ENCODE assay signal across 19 mouse cellular contexts in genomic region chr4:150594298-150594829, GRCm38 (mm10). TPM values are rescaled to one million over a fixed set of nuclear protein-coding genes. Genes with fewer than 3 reads are reported as not detected.
DNase-seq lines count a peak whose midpoint lies in the region; ATAC-seq and TF ChIP-seq lines count a peak whose summit lies in the region.
"Had no signal": no experiment of that assay in that cellular context is flagged by ENCODE, and none has a peak within 500 bp of the region (broad histone marks: within the 10 kb centered on the region; RNA-seq: fewer than 3 reads in every experiment).

No protein-coding gene starts in this region.

- H3K9ac ChIP-seq in CH12.LX (ENCODE audit: insufficient read depth, low read depth) = no peak overlapping the region
- H3K9ac ChIP-seq in liver, embryonic 11.5 days (ENCODE audit: low read depth, low read length) = no peak overlapping the region
- no peak overlapping the region for H3K9ac ChIP-seq in hindbrain, embryonic 14.5 days
- no peak overlapping the region for H3K9ac ChIP-seq in midbrain, embryonic 16.5 days (ENCODE audit: low read depth, low read length)
- H3K9ac ChIP-seq: forebrain, embryonic 12.5 days; midbrain, embryonic 15.5 days; neural tube, embryonic 12.5 days had no signal

- in situ Hi-C loops in CH12.LX (cut with MboI; ENCODE audit: low pct_ligation_motif_present, low pct_unique_long_range_greater_than_20kb, low sequenced_read_pairs) = no loop called here

- no peak for TF ChIP-seq EP300 in CH12.LX (IDR thresholded peaks at IDR 0.05; ENCODE audit: low read length)

- no peak for ATAC-seq in liver, embryonic 11.5 days (replicated peaks; ENCODE audit: low FRiP score)
- peak; percentile 21; the same call in 1 of the 2 replicates for ATAC-seq in megakaryocyte progenitor cell, adult 5-6 weeks (replicated peaks; ENCODE audit: poor library complexity)
- no peak for ATAC-seq in hindbrain, embryonic 14.5 days (ENCODE audit: low FRiP score)
- ATAC-seq in midbrain, embryonic 16.5 days = no peak
- ATAC-seq: hindbrain, embryonic 16.5 days; midbrain, embryonic 15.5 days had no signal

- no peak for TF ChIP-seq POLR2A in CH12.LX (IDR thresholded peaks at IDR 0.05; ENCODE audit: low read depth, low read length)

- H3K4me3 ChIP-seq in gastrocnemius, adult 2 months = no peak overlapping the region
- H3K4me3 ChIP-seq in CH12.LX (replicated peaks in 1 of 3; ENCODE audit: low read depth in 2 of 3, low read length in 2 of 3, poor library complexity in 1 of 3) = no peak overlapping the region
- no peak overlapping the region for H3K4me3 ChIP-seq in liver, embryonic 11.5 days (ENCODE audit: low read depth, low read length)
- no peak overlapping the region for H3K4me3 ChIP-seq in hindbrain, embryonic 14.5 days (replicated peaks; ENCODE audit: low read length)
- H3K4me3 ChIP-seq in midbrain, embryonic 16.5 days (ENCODE audit: low read depth, low read length) = no peak overlapping the region
- H3K4me3 ChIP-seq: forebrain, embryonic 12.5 days; midbrain, embryonic 15.5 days; neural tube, embryonic 12.5 days had no signal

- no peak for DNase-seq in gastrocnemius, adult 2 months
- no peak for DNase-seq in gastrocnemius, postnatal 36 days
- peak; percentile 6 for DNase-seq in CH12.LX (ENCODE audit: extremely low read depth)
- DNase-seq in liver, embryonic 11.5 days (ENCODE audit: low spot score) = no peak
- no peak for DNase-seq in hindbrain, embryonic 14.5 days (ENCODE audit: low spot score)
- DNase-seq in lung, postnatal 25 days (ENCODE audit: low spot score) = no peak
- DNase-seq: cerebellum, adult 11-12 months; heart, adult 18-20 months; heart, postnatal 10 days; kidney, postnatal 10 days; lung, adult 2 months; right cerebral cortex, postnatal 4 days; thymus, adult 18-20 months had no signal

- H3K4me1 ChIP-seq in CH12.LX (ENCODE audit: control insufficient read depth in 1 of 2, insufficient read depth in 2 of 2) = peaks cover 0 to 40% of the 10 kb centered on the region in 2 experiments; a peak in 2 of 4 replicates
- peaks cover 54% of the 10 kb centered on the region for H3K4me1 ChIP-seq in liver, embryonic 11.5 days (replicated peaks; ENCODE audit: control insufficient read depth, insufficient read depth, low read length)
- peaks cover 31% of the 10 kb centered on the region for H3K4me1 ChIP-seq in hindbrain, embryonic 14.5 days (replicated peaks; ENCODE audit: control insufficient read depth, insufficient read depth, low read length)
- peaks cover 21% of the 10 kb centered on the region for H3K4me1 ChIP-seq in midbrain, embryonic 16.5 days (ENCODE audit: control insufficient read depth, insufficient read depth, low read length)

- 81% methylated on average over 4 of the region's 4 CpGs for WGBS in liver, embryonic 11.5 days
- 92% methylated on average over 4 of the region's 4 CpGs for WGBS in hindbrain, embryonic 14.5 days
- 90% methylated on average over 4 of the region's 4 CpGs for WGBS in midbrain, embryonic 16.5 days

- H3K79me2 ChIP-seq in CH12.LX (replicated peaks; ENCODE audit: control insufficient read depth, extremely low read depth, insufficient read depth, poor library complexity, severe bottlenecking) = peaks cover 3% of the 10 kb centered on the region; the same call in 1 of the 2 replicates

- H3K9me3 ChIP-seq in CH12.LX (replicated peaks; ENCODE audit: low read length) = no peaks in the 10 kb centered on the region
- H3K9me3 ChIP-seq in liver, embryonic 11.5 days (ENCODE audit: control insufficient read depth, low read length) = no peaks in the 10 kb centered on the region
- H3K9me3 ChIP-seq in hindbrain, embryonic 14.5 days (ENCODE audit: control insufficient read depth, low read length) = no peaks in the 10 kb centered on the region
- no peaks in the 10 kb centered on the region for H3K9me3 ChIP-seq in midbrain, embryonic 16.5 days (replicated peaks; ENCODE audit: control insufficient read depth, low read length, poor library complexity, severe bottlenecking)
- H3K9me3 ChIP-seq: forebrain, embryonic 12.5 days; midbrain, embryonic 15.5 days; neural tube, embryonic 12.5 days had no signal

- H3K36me3 ChIP-seq in CH12.LX (replicated peaks in 1 of 2; ENCODE audit: control insufficient read depth in 1 of 2, insufficient read depth in 1 of 2, low read length in 1 of 2) = peaks cover 0 to 52% of the 10 kb centered on the region in 2 experiments
- H3K36me3 ChIP-seq in liver, embryonic 11.5 days (ENCODE audit: control insufficient read depth, insufficient read depth, low read length) = no peaks in the 10 kb centered on the region
- no peaks in the 10 kb centered on the region for H3K36me3 ChIP-seq in hindbrain, embryonic 14.5 days (replicated peaks; ENCODE audit: control insufficient read depth, insufficient read depth)
- H3K36me3 ChIP-seq in midbrain, embryonic 16.5 days (ENCODE audit: control insufficient read depth, insufficient read depth, low read length) = no peaks in the 10 kb centered on the region
- H3K36me3 ChIP-seq: forebrain, embryonic 12.5 days; midbrain, embryonic 15.5 days; neural tube, embryonic 12.5 days had no signal

- H3K4me2 ChIP-seq in CH12.LX (ENCODE audit: insufficient read depth, low read depth, poor library complexity, severe bottlenecking) = no peak overlapping the region
- H3K4me2 ChIP-seq in liver, embryonic 11.5 days = no peak overlapping the region
- H3K4me2 ChIP-seq in hindbrain, embryonic 14.5 days (replicated peaks) = no peak overlapping the region
- no peak overlapping the region for H3K4me2 ChIP-seq in midbrain, embryonic 16.5 days (ENCODE audit: low read length)
- H3K4me2 ChIP-seq: forebrain, embryonic 12.5 days; midbrain, embryonic 15.5 days; neural tube, embryonic 12.5 days had no signal

- H3K27ac ChIP-seq in gastrocnemius, adult 2 months = peak overlapping the region; percentile 8
- H3K27ac ChIP-seq in CH12.LX (ENCODE audit: insufficient read depth, low read depth) = no peak overlapping the region
- peak overlapping the region; percentile 22; the same call in 1 of the 2 replicates for H3K27ac ChIP-seq in liver, embryonic 11.5 days (ENCODE audit: low read depth, low read length)
- H3K27ac ChIP-seq in hindbrain, embryonic 14.5 days = no peak overlapping the region
- H3K27ac ChIP-seq in midbrain, embryonic 16.5 days (ENCODE audit: low read length) = no peak overlapping the region
- H3K27ac ChIP-seq: forebrain, embryonic 12.5 days; midbrain, embryonic 15.5 days; neural tube, embryonic 12.5 days had no signal

- no peaks in the 10 kb centered on the region for H3K27me3 ChIP-seq in CH12.LX (replicated peaks)
- no peaks in the 10 kb centered on the region for H3K27me3 ChIP-seq in liver, embryonic 11.5 days (replicated peaks; ENCODE audit: control insufficient read depth, insufficient read depth, low read length)
- H3K27me3 ChIP-seq in hindbrain, embryonic 14.5 days (ENCODE audit: control insufficient read depth, insufficient read depth, low read length) = no peaks in the 10 kb centered on the region
- no peaks in the 10 kb centered on the region for H3K27me3 ChIP-seq in midbrain, embryonic 16.5 days (ENCODE audit: control insufficient read depth, insufficient read depth, low read depth, low read length)
- H3K27me3 ChIP-seq: forebrain, embryonic 12.5 days; midbrain, embryonic 15.5 days; neural tube, embryonic 12.5 days had no signal

- TF ChIP-seq CTCF in gastrocnemius, adult 2 months (IDR thresholded peaks at IDR 0.05) = no peak
- no peak for TF ChIP-seq CTCF in CH12.LX (conservative IDR thresholded peaks at IDR 0.05 in 1 of 2, IDR thresholded peaks at IDR 0.05 in 1 of 2; ENCODE audit: low read depth in 2 of 2, low read length in 2 of 2)

- dilution Hi-C loops in CH12.LX (cut with MboI; ENCODE audit: extremely low pct_ligation_motif_present, extremely low pct_unique_long_range_greater_than_20kb, low sequenced_read_pairs) = no loop called here

- no peak for TF ChIP-seq RAD21 in CH12.LX (IDR thresholded peaks at IDR 0.05; ENCODE audit: low read depth, low read length)

- intact Hi-C loops in gastrocnemius, adult 2 months (cut with DNase I) = no loop called here
- intact Hi-C loops in gastrocnemius, postnatal 36 days (cut with DNase I) = no loop called here

TF ChIP-seq in CH12.LX, 34 proteins besides CTCF, POLR2A, EP300 and RAD21 (continues in another document):
- TF ChIP-seq UBTF (IDR thresholded peaks at IDR 0.05; ENCODE audit: low read depth, low read length) (no peak), NELFE (IDR thresholded peaks at IDR 0.05; ENCODE audit: low read depth, low read length) (no peak), JUN (IDR thresholded peaks at IDR 0.05; ENCODE audit: insufficient read depth, low read depth, low read length) (no peak), ETS1 (conservative IDR thresholded peaks at IDR 0.05; ENCODE audit: low read depth, low read length) (no peak), MAX (IDR thresholded peaks at IDR 0.05; ENCODE audit: low read length) (no peak), MAZ (IDR thresholded peaks at IDR 0.05; ENCODE audit: low read depth, low read length) (no peak), CHD1 (IDR thresholded peaks at IDR 0.05; ENCODE audit: low read depth, low read length) (no peak), BHLHE40 (IDR thresholded peaks at IDR 0.05; ENCODE audit: low read depth, low read length) (no peak), USF1 (IDR thresholded peaks at IDR 0.05; ENCODE audit: low read depth, low read length) (no peak), NRF1 (IDR thresholded peaks at IDR 0.05; ENCODE audit: low read depth, low read length) (no peak), MYC (IDR thresholded peaks at IDR 0.05; ENCODE audit: low read depth, low read length) (no peak), CHD2 (IDR thresholded peaks at IDR 0.05; ENCODE audit: low read length) (no peak), MEF2A (IDR thresholded peaks at IDR 0.05; ENCODE audit: borderline replicate concordance, low read depth, low read length) (no peak), MXI1 (IDR thresholded peaks at IDR 0.05; ENCODE audit: low read depth, low read length) (no peak), ELF1 (IDR thresholded peaks at IDR 0.05; ENCODE audit: low read depth, low read length) (no peak), ZMIZ1 (IDR thresholded peaks at IDR 0.05; ENCODE audit: low read depth, low read length) (no peak), HCFC1 (IDR thresholded peaks at IDR 0.05; ENCODE audit: low read depth, low read length) (no peak), KAT2A (IDR thresholded peaks at IDR 0.05; ENCODE audit: insufficient replicate concordance, low read length) (no peak)

RNA-seq across cellular contexts. Expression of gene Slc45a1, which starts 57.6 kb away (rescaled TPM):
- not detected for total RNA-seq in gastrocnemius, adult 2 months (2021)
- total RNA-seq in gastrocnemius, postnatal 36 days (2021) = not detected
- total RNA-seq in CH12.LX (2012; rRNA removed) (not detected in 2 replicates), CH12.LX (2014; rRNA removed) (not detected in 2 replicates)
- not detected in 2 replicates for polyA plus RNA-seq in CH12.LX (2012; ENCODE audit: insufficient read length, low read depth)
- polyA plus RNA-seq in liver, embryonic 11.5 days (2014; fragmentation: Nextera tagmentation; extraction: Ambion mirVana) = 0.04 and 0.05 TPM in 2 replicates
- not detected in 2 replicates for total RNA-seq in megakaryocyte progenitor cell, adult 5-6 weeks (2015)
- not detected in 2 replicates for total RNA-seq in megakaryocyte progenitor cell, adult 5-6 weeks (2017)
- 35.9 and 37.9 TPM in 2 replicates for polyA plus RNA-seq in hindbrain, embryonic 14.5 days (2014; fragmentation: Nextera tagmentation; extraction: Ambion mirVana)
- 39.7 and 44.7 TPM in 2 replicates for polyA plus RNA-seq in midbrain, embryonic 16.5 days (2015; fragmentation: Nextera tagmentation; extraction: Ambion mirVana)
- total RNA-seq: heart, adult 18-20 months; heart, postnatal 10 days had no signal
- polyA plus RNA-seq: lung, adult 2 months had no signal

Comparison
In these comparisons a context has a peak if more than half of its experiments do, and no peak if none do; other contexts are left out.
1. H3K27ac ChIP-seq: peak in gastrocnemius, adult 2 months (single experiment) and liver, embryonic 11.5 days (single experiment); none in CH12.LX (single experiment), hindbrain, embryonic 14.5 days (single experiment) and midbrain, embryonic 16.5 days (single experiment).